ENCODE assay signal across 8 mouse cellular contexts in the genomic region with DNA sequence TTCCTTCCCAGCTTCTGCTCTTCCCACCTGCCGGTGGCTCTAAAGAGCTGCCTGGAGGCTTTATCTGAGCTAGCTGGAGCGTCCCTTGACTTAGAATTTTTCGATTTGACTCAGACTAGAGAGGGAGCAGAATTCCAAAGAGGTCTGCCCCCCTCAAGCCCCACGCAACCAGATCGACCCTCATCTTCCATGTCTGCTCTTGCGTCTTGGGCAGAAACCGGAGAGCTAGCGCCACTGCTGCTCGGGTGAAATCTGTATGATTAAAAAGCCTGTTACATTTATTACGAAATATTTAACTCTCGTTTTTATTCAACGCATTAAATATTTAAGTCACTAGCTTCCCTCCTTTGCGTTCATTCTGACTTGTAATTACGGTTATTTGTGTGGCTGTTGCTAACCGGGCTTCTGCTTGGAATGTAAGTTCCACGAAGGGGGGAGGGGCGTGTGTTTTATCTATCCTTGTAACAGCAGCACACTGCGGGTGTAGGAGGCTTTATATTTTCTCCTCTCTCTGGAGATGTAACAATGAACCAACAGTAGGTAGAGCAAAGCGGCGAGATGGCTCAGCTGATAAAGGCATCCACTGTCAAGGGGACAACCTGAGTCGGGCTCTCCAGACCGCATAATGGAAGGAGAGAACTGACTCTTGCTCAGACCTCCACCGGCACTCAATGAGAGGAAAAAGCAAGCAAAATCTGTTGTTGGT. TPM values are rescaled to one million over a fixed set of nuclear protein-coding genes. Genes with fewer than 3 reads are reported as not detected.
DNase-seq lines count a peak whose midpoint lies in the region; ATAC-seq and TF ChIP-seq lines count a peak whose summit lies in the region.

No protein-coding gene starts in this region.

- TF ChIP-seq CTCF in kidney, postnatal 0 days (IDR thresholded peaks at IDR 0.05; ENCODE audit: low read depth), result no peak
- TF ChIP-seq CTCF in midbrain, postnatal 0 days (IDR thresholded peaks at IDR 0.05), result peak; percentile 48

- peak overlapping the region; percentile 54; the same call in 1 of the 2 replicates for H3K9ac ChIP-seq in kidney, postnatal 0 days (ENCODE audit: low read depth, low read length)
- H3K9ac ChIP-seq in forebrain, embryonic 16.5 days (replicated peaks; ENCODE audit: low read depth, low read length), result peak overlapping the region; percentile 77
- H3K9ac ChIP-seq in midbrain, postnatal 0 days (replicated peaks; ENCODE audit: low read length, poor library complexity, severe bottlenecking), result peak overlapping the region; percentile 69

- no peak overlapping the region for H3K27ac ChIP-seq in kidney, postnatal 0 days
- peak overlapping the region; percentile 95 for H3K27ac ChIP-seq in forebrain, embryonic 16.5 days (ENCODE audit: low read length)
- peak overlapping the region; percentile 86 for H3K27ac ChIP-seq in limb, embryonic 10.5 days
- H3K27ac ChIP-seq in midbrain, postnatal 0 days (ENCODE audit: low read depth, low read length), result peak overlapping the region; percentile 98

- H3K4me1 ChIP-seq in kidney, postnatal 0 days (replicated peaks; ENCODE audit: insufficient read depth, low read length), result 0 out of 2 replicates have a peak, but pooled peaks cover 7% of the 10 kb centered on the region
- peaks cover 16% of the 10 kb centered on the region for H3K4me1 ChIP-seq in forebrain, embryonic 16.5 days (replicated peaks; ENCODE audit: control insufficient read depth, insufficient read depth, low read length)
- H3K4me1 ChIP-seq in limb, embryonic 10.5 days, result peaks cover 31% of the 10 kb centered on the region
- H3K4me1 ChIP-seq in midbrain, postnatal 0 days (ENCODE audit: insufficient read depth, low read length), result peaks cover 4% of the 10 kb centered on the region; the same call in 1 of the 2 replicates

- H3K36me3 ChIP-seq in kidney, postnatal 0 days (ENCODE audit: insufficient read depth, low read length), result no peaks in the 10 kb centered on the region
- no peaks in the 10 kb centered on the region for H3K36me3 ChIP-seq in forebrain, embryonic 16.5 days (ENCODE audit: control insufficient read depth, insufficient read depth)
- H3K36me3 ChIP-seq in limb, embryonic 10.5 days, result no peaks in the 10 kb centered on the region
- no peaks in the 10 kb centered on the region; the same call in 1 of the 2 replicates for H3K36me3 ChIP-seq in midbrain, postnatal 0 days (ENCODE audit: insufficient read depth, low read length)

- peak overlapping the region; percentile 99 for H3K4me2 ChIP-seq in kidney, postnatal 0 days (ENCODE audit: low read length)
- peak overlapping the region; percentile 86 for H3K4me2 ChIP-seq in forebrain, embryonic 16.5 days (ENCODE audit: low read length)
- peak overlapping the region; percentile 80 for H3K4me2 ChIP-seq in midbrain, postnatal 0 days (ENCODE audit: low read depth, low read length, poor library complexity, severe bottlenecking)

- WGBS in kidney, postnatal 0 days, result 4% methylated on average over 23 of the region's 23 CpGs
- WGBS in forebrain, embryonic 16.5 days, result 3% methylated on average over 23 of the region's 23 CpGs
- 8% methylated on average over 23 of the region's 23 CpGs for WGBS in limb, embryonic 10.5 days
- WGBS in midbrain, postnatal 0 days, result 2% methylated on average over 23 of the region's 23 CpGs

- ATAC-seq in kidney, postnatal 0 days (replicated peaks; ENCODE audit: low FRiP score, low read depth), result no peak
- no peak for ATAC-seq in forebrain, embryonic 16.5 days
- ATAC-seq in midbrain, postnatal 0 days (ENCODE audit: low FRiP score), result peak; percentile 32; the same call in 1 of the 2 replicates
- ATAC-seq in inflammation-experienced regulatory T-cells, adult 6 months, result no peak

- H3K4me3 ChIP-seq in kidney, postnatal 0 days (replicated peaks; ENCODE audit: low read depth, low read length), result peak overlapping the region; percentile 52
- peak overlapping the region; percentile 54 for H3K4me3 ChIP-seq in forebrain, embryonic 16.5 days (replicated peaks; ENCODE audit: low read length)
- peak overlapping the region; percentile 73 for H3K4me3 ChIP-seq in limb, embryonic 10.5 days
- H3K4me3 ChIP-seq in midbrain, postnatal 0 days (ENCODE audit: low read depth, low read length), result peak overlapping the region; percentile 41

- H3K9me3 ChIP-seq in kidney, postnatal 0 days (replicated peaks; ENCODE audit: low read length), result no peaks in the 10 kb centered on the region
- no peaks in the 10 kb centered on the region for H3K9me3 ChIP-seq in forebrain, embryonic 16.5 days (ENCODE audit: control insufficient read depth, low read length)
- no peaks in the 10 kb centered on the region for H3K9me3 ChIP-seq in limb, embryonic 10.5 days (replicated peaks)
- no peaks in the 10 kb centered on the region for H3K9me3 ChIP-seq in midbrain, postnatal 0 days (ENCODE audit: low read length)

- peaks cover 12% of the 10 kb centered on the region; the same call in 1 of the 2 replicates for H3K27me3 ChIP-seq in kidney, postnatal 0 days (ENCODE audit: insufficient read depth, low read length)
- peaks cover 8% of the 10 kb centered on the region for H3K27me3 ChIP-seq in forebrain, embryonic 16.5 days (replicated peaks; ENCODE audit: control insufficient read depth, insufficient read depth, low read length)
- peaks cover 75% of the 10 kb centered on the region for H3K27me3 ChIP-seq in limb, embryonic 10.5 days (ENCODE audit: low read depth, poor library complexity, severe bottlenecking)
- no peaks in the 10 kb centered on the region for H3K27me3 ChIP-seq in midbrain, postnatal 0 days (ENCODE audit: insufficient read depth, low read length)

- DNase-seq in kidney, postnatal 0 days (ENCODE audit: low spot score), result peak; percentile 36
- DNase-seq in kidney, adult 18-20 months, result no peak
- DNase-seq in c-Kit-negative CD71-positive TER-119-positive erythroid progenitor cells, embryonic 14.5 days (ENCODE audit: low read depth, low spot score), result peak; percentile 42
- peak; percentile 41 for DNase-seq in limb, embryonic 10.5 days (ENCODE audit: low spot score)
- DNase-seq in midbrain, postnatal 0 days (ENCODE audit: low spot score), result peak; percentile 72
- no peak for DNase-seq in ovary, postnatal 10 days (ENCODE audit: low spot score)

RNA-seq across cellular contexts. Expression of a gene that starts 8.6 kb away (rescaled TPM):
- polyA plus RNA-seq in kidney, postnatal 0 days (2015; fragmentation: Nextera tagmentation; extraction: Ambion mirVana), result 6.1 and 7.1 TPM in 2 replicates
- 21.0 and 26.5 TPM in 2 replicates for polyA plus RNA-seq in forebrain, embryonic 16.5 days (2015; fragmentation: Nextera tagmentation; extraction: Ambion mirVana)
- polyA plus RNA-seq in limb, embryonic 10.5 days (2016; fragmentation: Nextera tagmentation; extraction: Ambion mirVana), result 8.0 and 9.1 TPM in 2 replicates
- 138 and 160 TPM in 2 replicates for total RNA-seq in midbrain, postnatal 0 days (2014; rRNA removed)
- 34.8 and 40.2 TPM in 2 replicates for polyA plus RNA-seq in midbrain, postnatal 0 days (2015; fragmentation: Nextera tagmentation; extraction: Ambion mirVana)
- polyA plus RNA-seq in inflammation-experienced regulatory T-cells, adult 6 months (2017; shearing (Covaris generic)), result 10 to 100 TPM; 17.5 to 20.2 (median 18.3) TPM

RNA-seq across cellular contexts. Expression of a gene that starts 55.9 kb away (rescaled TPM):
- polyA plus RNA-seq in kidney, postnatal 0 days (2015; fragmentation: Nextera tagmentation; extraction: Ambion mirVana), result 10.2 and 10.5 TPM in 2 replicates
- not detected in 2 replicates for polyA plus RNA-seq in forebrain, embryonic 16.5 days (2015; fragmentation: Nextera tagmentation; extraction: Ambion mirVana)
- polyA plus RNA-seq in limb, embryonic 10.5 days (2016; fragmentation: Nextera tagmentation; extraction: Ambion mirVana), result 6.8 and 7.3 TPM in 2 replicates
- total RNA-seq in midbrain, postnatal 0 days (2014; rRNA removed), result 0.99 TPM in 1 of 2 replicates, not detected in the other
- 0.21 TPM in 1 of 2 replicates, not detected in the other for polyA plus RNA-seq in midbrain, postnatal 0 days (2015; fragmentation: Nextera tagmentation; extraction: Ambion mirVana)
- polyA plus RNA-seq in inflammation-experienced regulatory T-cells, adult 6 months (2017; shearing (Covaris generic)), result not detected

RNA-seq across cellular contexts. Expression of a gene that starts 57.7 kb away (rescaled TPM):
- 173 and 188 TPM in 2 replicates for polyA plus RNA-seq in kidney, postnatal 0 days (2015; fragmentation: Nextera tagmentation; extraction: Ambion mirVana)
- 96.9 and 103 TPM in 2 replicates for polyA plus RNA-seq in forebrain, embryonic 16.5 days (2015; fragmentation: Nextera tagmentation; extraction: Ambion mirVana)
- polyA plus RNA-seq in limb, embryonic 10.5 days (2016; fragmentation: Nextera tagmentation; extraction: Ambion mirVana), result 236 and 271 TPM in 2 replicates
- 28.8 and 31.0 TPM in 2 replicates for total RNA-seq in midbrain, postnatal 0 days (2014; rRNA removed)
- polyA plus RNA-seq in midbrain, postnatal 0 days (2015; fragmentation: Nextera tagmentation; extraction: Ambion mirVana), result 66.0 and 67.1 TPM in 2 replicates
- 100 to 1,000 TPM in 1 of 3 experiments, 10 to 100 TPM in 2; 70.4 to 117 (median 80.5) TPM for polyA plus RNA-seq in inflammation-experienced regulatory T-cells, adult 6 months (2017; shearing (Covaris generic))

Comparison
In these comparisons a context has a peak if more than half of its experiments do, and no peak if none do; other contexts are left out.
1. DNase-seq: peak in kidney, postnatal 0 days (single experiment), c-Kit-negative CD71-positive TER-119-positive erythroid progenitor cells, embryonic 14.5 days (single experiment), limb, embryonic 10.5 days (single experiment) and midbrain, postnatal 0 days (single experiment); none in kidney, adult 18-20 months (single experiment) and ovary, postnatal 10 days (single experiment).
2. Peak in every context shown above with its lines, with median percentiles within 50 percentile points of each other: H3K4me2 ChIP-seq, H3K4me3 ChIP-seq and H3K9ac ChIP-seq.